Mouse (Mus musculus) kidney, postnatal 4 days (tissue): ENCODE data around the gene Rgs6.

Experiments
- DNase-seq, 2 experiments: peaks; one replicate each; pipeline ENCODE4 v3.0.0; 2021; ENCODE audit warnings: mixed read lengths in 2 of 2

Gene Rgs6

GRCm38 (mm10) chr12:82649991-82650390 is 61.9 kb downstream of the Rgs6 start:
- no peak for DNase-seq

GRCm38 (mm10) chr12:82664598-82664997 is 76.5 kb downstream of the Rgs6 start:
- peak; percentile 27 to 35 for DNase-seq

DNA sequence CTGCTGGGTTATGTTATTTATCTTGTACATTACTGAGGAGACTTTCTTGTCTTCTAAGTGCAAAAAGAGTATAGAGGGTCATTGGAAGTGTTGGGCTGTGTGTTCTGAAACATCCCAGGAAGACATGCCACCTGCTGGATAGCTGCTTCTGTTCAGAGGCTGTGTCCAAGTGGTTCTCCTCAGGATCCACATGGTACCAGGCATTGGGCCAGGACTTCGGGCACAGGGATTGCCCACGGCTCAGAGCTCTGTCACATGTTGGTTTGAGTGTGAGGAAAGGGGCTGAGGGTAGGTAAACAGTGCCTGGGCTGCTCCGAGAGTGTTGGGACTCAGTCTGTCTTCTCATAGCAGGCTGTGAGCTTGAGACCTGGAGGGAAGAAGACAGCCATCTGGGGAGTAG is 79.3 kb downstream of the Rgs6 start:
- no peak for DNase-seq

GRCm38 (mm10) chr12:82670201-82670737 is 82.2 kb downstream of the Rgs6 start:
- no peak for DNase-seq

GRCm38 (mm10) chr12:82671591-82671990 is 83.5 kb downstream of the Rgs6 start:
- DNase-seq: no peak

DNA sequence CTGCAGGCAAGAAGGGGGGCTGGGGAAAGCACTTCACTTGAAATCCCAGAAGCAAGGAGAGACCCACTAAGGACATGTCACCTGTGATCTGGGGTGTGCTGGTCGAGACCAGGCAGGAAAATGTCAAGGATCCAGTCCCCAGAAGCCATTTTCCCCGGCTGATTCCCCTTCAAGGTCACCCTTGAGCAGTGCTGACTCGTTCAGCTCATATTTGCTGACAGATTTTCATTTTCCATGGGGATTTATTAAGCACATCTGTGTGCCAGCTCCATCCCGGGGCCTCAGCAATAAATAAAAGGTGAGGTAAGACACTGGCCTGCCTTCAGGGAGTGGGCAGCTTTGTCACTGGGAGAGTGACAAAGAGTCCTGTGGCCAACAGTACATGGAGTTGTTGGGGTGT is 87.0 kb downstream of the Rgs6 start:
- no peak for DNase-seq

DNA sequence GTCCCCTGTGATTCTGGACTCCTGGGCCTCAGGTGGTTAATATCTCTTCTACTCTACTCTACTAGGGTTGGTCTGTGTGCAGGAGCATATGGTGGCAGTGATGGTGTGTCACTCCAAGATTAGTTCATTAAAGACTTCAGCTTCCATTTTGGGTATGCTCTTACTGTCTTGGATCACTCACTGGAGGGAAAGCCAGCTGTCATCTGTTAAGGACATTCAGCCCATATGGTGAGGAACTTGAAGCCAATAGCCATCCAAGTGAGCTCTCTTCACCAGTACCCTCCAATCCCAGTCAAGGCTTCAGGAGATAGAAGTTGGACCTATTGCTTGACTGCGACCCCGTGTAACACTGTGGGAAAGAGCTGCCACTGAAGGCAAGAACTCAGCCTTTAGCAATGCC is 98.9 kb downstream of the Rgs6 start:
- DNase-seq: no peak

DNA sequence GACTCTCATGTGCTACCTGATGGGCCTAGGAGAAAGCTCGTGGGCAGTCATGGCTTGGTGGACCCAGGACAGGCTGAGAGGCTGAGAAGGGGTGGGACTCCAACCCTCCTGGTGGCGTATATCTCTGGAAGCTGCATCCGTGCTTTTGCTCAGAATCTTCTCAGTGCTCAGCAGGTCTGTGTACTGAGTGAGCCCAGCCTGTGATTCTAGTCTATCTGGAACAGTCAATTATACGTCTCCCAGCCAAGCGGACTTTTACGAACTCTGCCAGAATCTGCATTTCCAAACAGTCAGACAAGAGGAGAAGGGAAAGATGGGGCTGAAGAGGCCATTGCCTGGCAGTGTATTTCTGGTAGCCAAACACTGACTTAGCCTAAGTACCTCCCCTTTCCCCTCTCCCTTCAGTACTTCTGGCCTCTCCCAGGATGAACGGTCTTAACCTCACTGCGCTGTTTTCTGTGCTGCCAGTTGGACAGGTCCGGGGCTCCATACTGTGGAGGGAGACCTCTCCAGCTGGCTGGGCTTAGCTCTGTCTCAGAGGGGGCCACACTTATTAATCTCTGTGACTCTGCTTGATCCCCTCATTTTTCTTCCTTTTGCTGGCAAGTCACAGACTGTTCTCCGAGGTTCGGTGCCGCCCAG is 110.9 kb downstream of the Rgs6 start:
- no peak for DNase-seq

DNA sequence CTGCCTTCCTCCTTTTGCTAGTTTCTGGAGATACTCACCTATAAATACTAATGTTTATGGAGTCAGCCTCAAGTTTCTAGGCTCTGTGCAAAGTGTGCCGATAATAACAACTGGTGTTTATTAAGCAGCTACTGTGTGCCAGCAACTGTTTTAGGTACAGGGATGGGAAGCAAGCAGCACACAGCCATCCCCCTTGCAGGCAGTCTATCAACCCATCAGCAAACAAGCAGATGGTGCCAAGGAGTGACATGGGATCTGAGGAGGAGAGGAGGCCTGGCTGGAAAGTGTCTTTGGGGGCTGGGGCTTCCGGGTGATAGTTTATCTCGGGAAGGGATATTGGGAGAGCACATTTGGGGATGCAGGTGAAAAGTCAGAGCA is 111.4 kb downstream of the Rgs6 start:
- no peak for DNase-seq

DNA sequence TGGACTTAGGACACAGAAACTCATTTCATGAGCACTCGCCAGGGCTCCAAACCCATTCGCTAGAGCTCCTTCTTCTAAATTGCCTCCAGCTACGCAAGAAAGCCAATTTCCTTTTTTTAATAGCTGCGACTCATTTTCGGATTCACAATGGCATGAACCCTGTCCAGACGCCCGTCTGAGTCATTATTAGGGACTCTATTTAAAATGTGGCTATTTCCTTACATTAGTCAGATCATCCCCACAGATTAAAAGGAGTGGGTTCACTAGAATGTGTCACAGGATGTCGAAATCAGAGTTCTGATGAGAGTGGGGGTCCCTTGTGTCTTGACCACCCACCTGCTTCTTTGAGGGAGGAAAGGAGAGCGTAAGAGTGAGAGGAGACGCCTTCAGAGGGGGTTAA is 112.1 kb downstream of the Rgs6 start:
- no peak for DNase-seq

DNA sequence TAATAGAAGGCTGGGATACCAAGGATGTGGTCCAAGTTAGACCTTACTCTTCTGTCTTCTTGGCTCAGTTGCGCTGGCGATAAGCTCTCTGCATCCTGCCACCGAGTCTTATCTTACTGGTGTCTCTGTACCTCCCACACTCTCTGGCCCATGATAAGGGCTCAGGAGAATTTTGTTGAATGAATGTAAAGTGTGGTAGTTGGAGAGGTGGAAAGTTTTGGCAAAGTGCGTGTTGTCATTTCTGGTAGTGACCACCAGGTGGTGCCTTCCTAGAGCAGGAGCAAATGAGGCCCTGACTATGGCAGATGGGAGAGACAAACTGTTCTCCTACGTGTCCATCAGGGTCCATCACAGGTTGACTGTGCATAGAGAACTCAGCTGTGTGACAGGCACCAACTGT is 112.7 kb downstream of the Rgs6 start:
- DNase-seq: peak; percentile 18 to 31

GRCm38 (mm10) chr12:82701359-82701758 is 113.3 kb downstream of the Rgs6 start:
- no peak for DNase-seq

GRCm38 (mm10) chr12:82710376-82710775 is 122.3 kb downstream of the Rgs6 start:
- DNase-seq: no peak

DNA sequence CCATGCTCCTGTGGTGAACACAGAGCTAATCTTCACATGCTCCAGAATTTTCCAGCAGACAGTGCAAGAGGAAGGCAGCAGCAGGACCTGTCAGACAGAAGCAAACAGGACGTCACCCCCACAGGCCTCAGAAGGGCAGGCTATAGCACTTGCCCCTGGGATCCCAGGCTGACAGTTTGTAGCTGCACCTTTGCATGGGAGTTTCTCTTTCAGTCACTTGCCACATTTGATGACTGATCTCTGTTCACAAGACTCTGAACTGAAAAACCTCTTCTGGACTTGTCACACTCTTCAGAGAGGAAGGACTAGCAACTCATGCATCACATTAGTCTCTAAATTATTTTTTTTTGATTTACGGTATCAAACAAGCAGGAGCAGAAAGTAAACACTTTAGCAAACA is 126.2 kb downstream of the Rgs6 start:
- no peak for DNase-seq

DNA sequence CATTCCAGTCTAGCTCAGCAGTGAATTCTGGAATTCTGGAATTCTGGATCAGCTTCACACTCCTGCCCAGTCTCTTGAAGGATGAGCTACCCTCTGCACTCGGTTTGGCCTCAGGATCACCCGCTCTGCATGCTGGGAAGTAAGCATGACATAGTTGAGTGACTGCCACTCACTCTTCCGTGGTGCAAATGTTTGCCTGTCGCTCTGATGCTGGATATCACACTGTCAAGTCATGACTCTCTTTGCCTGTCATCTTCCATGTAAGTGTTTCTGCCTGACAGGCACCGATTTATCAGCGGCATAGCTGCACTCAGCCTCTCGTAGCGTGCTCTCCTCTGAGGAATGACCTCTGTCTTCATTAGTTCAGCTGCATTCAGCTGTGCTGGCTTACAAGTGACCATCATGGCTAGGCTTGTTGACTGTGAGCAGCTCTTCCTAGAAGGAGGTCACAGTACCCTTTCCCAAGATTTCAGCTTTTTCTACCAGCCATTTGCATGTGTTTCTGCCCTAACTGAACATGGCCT is 135.0 kb downstream of the Rgs6 start:
- DNase-seq: no peak

DNA sequence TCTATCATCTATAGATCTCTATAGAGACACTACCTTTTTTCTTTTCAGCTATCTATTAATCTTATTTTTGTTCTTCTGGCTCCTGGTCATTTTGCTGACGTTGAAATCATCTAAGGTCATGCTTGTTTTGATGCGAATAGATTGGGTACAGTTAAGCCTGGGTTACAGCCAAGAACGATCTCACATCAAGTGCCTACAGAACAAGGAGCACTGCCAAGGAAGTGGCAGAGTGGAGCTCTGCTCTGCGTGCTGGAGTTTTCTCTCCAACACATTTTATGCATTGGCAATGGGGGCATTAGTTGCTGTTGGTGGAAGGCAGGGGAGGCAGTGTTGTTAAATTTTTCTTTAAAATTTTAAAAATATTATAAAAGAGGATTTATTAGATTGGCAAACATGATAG is 138.2 kb downstream of the Rgs6 start:
- no peak for DNase-seq

DNA sequence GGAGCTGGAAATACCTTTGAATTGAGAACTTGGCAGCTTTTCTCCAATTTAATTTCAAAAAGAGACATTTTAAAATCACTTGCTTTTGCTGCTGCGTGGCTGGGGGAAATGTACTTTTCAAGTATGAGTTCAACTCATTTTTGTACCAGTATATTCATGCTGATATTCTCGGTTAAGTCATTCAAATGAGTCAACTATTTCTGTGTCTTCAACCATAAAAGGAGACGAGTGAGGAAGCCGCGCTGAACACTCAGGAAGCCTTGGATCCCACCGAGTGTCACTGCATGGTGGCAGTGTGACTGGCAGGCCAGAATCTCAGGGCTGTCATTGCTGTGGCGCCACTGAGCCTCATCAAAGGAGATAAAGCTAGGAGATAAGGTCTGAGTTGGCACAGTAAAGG is 143.5 kb downstream of the Rgs6 start:
- DNase-seq: no peak

- DNase-seq: no peak
These were observed 154.9 kb downstream of the Rgs6 start for GRCm38 (mm10) chr12:82742955-82743354.

DNA sequence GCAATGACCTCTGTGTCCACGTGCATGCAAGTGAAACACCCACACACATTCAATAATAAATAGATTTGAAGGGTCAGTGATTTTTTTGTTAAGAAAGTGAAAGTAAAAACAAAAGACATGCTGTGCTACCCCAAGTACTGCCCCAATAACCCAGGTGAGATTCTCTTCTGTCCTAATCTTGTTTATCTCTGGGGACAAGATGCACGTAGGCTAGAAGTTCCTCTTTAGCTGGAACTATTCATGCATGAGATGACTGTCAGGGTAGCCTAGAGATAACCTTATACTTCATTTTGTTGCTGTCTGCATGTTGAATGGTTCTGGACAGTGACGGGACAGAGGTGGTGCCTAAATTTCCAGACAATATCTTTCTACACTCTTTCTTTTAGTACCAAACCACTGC is 155.9 kb downstream of the Rgs6 start:
- DNase-seq: no peak

GRCm38 (mm10) chr12:82744826-82745225 is 156.7 kb downstream of the Rgs6 start:
- no peak for DNase-seq

- DNase-seq: no peak
These were observed 159.0 kb downstream of the Rgs6 start for GRCm38 (mm10) chr12:82747099-82747498.

GRCm38 (mm10) chr12:82751846-82752245 is 163.8 kb downstream of the Rgs6 start:
- no peak for DNase-seq

DNA sequence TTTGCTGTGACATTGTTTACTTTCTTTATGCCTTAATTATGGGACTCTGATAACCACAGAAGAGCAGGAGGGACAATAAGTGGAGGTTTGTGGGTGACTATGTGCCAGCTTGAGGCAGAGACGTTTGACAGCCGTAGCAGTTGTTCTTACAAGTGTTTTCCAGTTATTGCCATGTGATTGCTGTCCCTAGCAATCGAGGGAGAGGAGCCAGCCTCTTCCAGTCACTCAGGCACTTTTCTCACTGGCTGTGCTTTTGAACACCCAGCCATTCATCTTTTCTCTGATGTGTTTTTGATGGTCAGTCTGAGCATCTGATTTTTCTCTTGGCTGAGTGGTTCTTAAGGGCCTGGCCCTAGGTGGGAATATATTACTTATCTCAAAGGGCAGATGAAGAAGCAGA is 166.4 kb downstream of the Rgs6 start:
- DNase-seq: no peak

- DNase-seq: peak; percentile 17 to 31
These were observed 168.7 kb downstream of the Rgs6 start for GRCm38 (mm10) chr12:82756756-82757155.

GRCm38 (mm10) chr12:82757367-82757766 is 169.3 kb downstream of the Rgs6 start:
- peak in 1 of 2 experiments; percentile 5 for DNase-seq
